Mouse (Mus musculus) lung, adult 2 months (tissue): ENCODE measurements at regions not wholly inside any gene's neighbourhood (a gene's known extent, or its start where the extent isn't known, plus 50 kb on each side); places are given as distances from the start of the nearest gene placed in this dataset.

Experiments
- CTCF ChIP-seq: fragments of 200-500 bp; IDR thresholded peaks from 2 replicates; pipeline ENCODE4 v1.5.1; 2011; ENCODE audit warnings: mild to moderate bottlenecking, low read length, control low read depth; ENCODE audit not compliant: insufficient read depth
- POLR2A ChIP-seq: fragments of 200-500 bp; IDR thresholded peaks from 2 replicates; pipeline ENCODE4 v1.6.1; 2011; ENCODE audit warnings: low read depth, mild to moderate bottlenecking, control low read depth, low read length, borderline replicate concordance; ENCODE audit errors: extremely low read depth

DNA sequence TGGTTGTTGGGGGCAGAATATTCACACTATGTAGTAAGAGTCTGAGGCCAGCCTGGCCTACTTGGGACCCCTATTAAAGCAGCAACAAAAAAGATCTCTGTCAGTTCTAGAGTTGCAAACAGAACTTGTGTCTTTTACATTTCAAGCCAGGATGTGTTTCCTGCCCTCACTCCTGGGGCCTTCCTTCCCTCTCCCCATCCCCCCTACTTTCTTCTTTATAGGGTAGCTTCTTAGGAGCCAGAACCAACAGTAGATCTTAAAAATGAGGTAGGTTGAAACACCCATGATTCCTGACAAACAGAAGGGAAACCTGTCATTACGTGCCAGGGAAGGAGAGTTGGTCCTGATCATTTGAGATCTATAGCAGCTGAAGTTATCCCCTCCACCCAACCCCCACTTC, 198.0 kb upstream of the Trib2 start:
- no peak for TF ChIP-seq POLR2A
- no peak for TF ChIP-seq CTCF
